Mouse (Mus musculus) retina, adult 2 months (tissue): ENCODE measurements around the gene Lrrc8d.

Experiments
- DNase-seq: peaks from one replicate; pipeline ENCODE4 v3.0.0-alpha.2; 2012; ENCODE audit warnings: low read depth, low spot score

Lrrc8d gene

DNA sequence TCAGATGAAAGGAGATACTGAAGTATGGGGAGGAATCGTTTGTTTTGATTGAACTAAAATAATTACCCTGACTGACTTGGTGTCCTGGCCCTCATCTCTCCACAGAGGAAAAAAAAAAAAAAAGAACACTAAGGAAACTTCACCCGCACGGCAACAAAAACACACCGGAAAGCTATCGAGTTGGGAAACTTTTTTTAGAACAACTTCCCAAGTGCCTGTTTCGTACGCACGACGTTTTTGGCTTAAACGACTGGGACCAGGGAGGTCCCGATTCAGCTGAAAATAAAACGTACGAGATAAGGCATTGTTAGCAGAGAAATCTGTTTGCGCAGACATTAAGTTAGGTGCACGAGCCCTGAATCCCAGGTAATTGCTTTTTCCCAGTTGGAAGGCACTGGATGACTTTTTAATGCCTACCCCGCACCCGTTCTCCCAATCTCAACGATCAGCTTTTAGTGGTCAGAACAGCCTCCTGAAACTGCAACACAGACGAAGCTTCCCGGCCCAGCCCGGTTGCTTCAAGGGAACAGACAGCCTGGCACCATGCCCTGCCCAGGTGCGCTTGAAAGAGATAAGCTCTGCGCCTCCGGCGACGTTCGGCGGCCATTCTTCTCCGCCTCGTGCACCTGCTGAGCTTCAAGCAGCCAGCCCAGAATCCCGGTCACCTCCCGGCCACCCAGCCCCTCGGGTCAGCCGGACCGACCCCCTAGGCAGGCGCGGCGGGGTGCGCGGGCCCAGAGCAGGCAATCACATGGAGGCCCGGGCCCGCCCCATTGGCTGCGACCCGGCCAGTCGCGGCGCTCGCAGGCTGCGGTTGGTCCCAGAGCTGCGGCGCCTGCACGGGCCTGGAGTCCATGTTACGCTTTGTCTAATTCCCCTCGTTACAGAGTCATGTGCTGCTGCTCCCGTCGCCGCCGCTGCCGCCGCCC is at the start of gene Lrrc8d:
Gene Lrrc8d, plus strand, starts transcription at position 829 of the 929 bp plus-strand sequence.
- peak; percentile 65 for DNase-seq

- no peak for DNase-seq
Measured at GRCm38 (mm10) chr5:105650728-105651479, 48.9 kb upstream of the Lrrc8d start.

DNA sequence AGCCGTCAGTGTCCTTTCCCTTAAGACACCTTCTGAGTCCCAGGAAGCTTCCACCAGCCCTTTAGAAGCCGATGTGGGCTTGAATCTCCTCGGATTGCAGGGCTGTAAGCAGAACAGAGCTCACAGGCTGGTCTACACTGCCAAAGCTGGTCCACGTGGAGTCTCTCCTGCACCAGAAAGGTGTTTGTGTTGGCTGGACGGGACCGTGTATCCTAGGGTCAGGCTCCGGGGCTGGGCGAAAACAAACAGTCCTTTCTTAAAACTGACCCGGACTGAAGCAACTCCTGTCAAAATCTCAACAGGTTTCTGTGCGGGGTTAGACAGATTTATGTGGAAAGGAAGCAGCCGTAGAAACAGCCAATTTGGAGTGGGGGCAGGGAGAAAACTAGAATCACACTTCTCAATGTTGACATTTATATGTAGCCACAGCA is 48.2 kb upstream of the Lrrc8d start:
- no peak for DNase-seq

- DNase-seq, result peak; percentile 45
Measured at GRCm38 (mm10) chr5:105654237-105655063, 45.3 kb upstream of the Lrrc8d start.

- no peak for DNase-seq
Measured at GRCm38 (mm10) chr5:105655100-105655734, 44.6 kb upstream of the Lrrc8d start.

- DNase-seq, result no peak
Measured at GRCm38 (mm10) chr5:105661894-105662293, 37.9 kb upstream of the Lrrc8d start.

DNA sequence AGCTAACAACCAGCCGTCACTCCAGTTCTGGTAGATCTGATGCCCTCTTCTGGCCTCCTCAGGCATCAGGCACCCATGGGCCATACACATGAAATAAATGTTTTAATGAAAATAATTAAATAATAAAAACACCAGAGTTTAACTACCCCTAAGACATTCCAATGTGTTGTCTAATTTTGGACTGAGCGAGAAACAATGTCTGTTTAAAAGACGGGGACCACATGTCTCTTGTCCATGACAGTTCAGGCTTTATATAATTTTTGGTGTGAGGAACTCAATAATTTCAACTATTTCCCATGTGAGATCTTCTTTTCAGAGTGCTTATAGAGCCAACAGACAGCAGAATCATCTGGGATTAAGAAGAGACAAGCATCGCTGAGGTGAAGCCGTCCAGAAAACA is 32.8 kb upstream of the Lrrc8d start:
- no peak for DNase-seq

DNA sequence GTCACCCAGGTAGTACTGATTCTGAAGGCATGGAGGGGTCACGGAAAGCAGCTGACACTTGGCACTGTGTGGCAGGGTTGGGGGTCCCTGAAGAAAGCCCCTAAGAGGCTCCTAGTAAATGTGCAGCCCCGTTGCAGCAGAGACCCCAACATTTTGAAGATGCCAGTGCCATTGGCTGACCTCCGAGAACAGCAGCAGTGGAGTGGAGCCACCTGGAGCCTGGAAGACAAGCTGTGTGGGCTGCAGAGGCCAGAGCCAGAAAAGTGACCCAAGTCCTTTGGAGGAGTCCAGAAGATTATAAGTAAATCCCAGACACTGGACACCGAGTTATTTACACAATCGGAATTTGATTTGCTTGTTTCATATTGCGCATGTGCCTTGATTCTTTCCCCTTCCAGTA is 32.4 kb upstream of the Lrrc8d start:
- DNase-seq, result no peak

GRCm38 (mm10) chr5:105669086-105669485 is 30.7 kb upstream of the Lrrc8d start:
- no peak for DNase-seq

- no peak for DNase-seq
Measured at GRCm38 (mm10) chr5:105669508-105670353, 30.0 kb upstream of the Lrrc8d start.

DNA sequence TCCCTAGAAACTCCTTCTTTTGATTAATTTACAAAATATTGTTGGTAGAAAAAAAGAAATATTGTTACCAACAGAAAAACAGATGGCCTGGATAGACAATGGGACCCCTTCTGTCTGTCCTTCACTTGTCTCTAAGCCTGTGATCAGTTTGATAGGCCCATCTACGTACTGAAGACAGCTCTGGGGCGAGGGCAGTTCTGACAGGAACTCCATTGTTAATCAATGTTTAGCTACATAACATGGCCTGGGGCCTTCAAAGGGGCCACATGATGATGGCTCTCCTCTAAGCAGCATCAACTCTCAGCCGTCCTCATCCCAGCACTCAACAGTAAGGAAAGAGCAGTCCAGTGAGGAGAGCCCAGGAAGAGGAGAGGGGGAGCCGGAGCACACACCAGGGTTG is 27.4 kb upstream of the Lrrc8d start:
- DNase-seq, result no peak

- no peak for DNase-seq
Measured at GRCm38 (mm10) chr5:105675511-105675910, 24.3 kb upstream of the Lrrc8d start.

DNA sequence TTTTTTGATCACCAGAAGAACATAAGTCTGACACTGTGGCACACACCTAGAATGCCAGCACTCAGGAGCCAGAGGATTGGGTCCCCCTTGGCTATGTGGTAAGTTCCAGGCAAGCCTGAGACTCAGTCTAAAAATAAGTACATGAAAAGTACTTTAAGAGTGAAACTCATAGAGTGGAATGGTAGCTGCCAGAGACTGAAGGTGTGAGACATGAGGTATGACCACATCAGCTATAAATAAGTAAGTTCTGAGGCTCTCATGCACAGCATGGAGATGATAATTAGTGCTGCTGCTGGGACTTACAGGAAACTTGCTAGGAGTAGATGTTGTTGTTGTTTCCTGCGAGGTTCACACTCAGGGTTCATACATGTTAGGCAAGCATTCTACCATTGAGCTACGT is 22.7 kb upstream of the Lrrc8d start:
- DNase-seq, result no peak

DNA sequence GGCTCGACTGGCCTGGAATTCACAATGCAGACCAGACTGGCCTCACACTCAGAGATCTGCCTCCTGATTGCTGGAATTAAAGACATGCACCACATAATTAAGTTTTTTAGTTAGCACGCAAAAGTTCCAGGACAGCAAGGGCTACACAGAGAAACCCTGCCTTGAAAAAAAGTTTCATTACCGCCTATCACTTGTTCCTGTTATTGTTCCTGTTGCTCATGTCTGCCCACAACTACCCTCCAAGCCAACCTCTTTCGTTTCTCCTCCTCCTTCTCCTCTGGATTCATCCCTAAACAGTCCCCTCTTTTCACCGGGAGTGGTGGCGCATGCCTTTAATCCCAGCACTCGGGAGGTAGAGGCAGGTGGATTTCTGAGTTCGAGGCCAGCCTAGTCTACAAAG is 21.5 kb upstream of the Lrrc8d start:
- DNase-seq, result no peak

DNA sequence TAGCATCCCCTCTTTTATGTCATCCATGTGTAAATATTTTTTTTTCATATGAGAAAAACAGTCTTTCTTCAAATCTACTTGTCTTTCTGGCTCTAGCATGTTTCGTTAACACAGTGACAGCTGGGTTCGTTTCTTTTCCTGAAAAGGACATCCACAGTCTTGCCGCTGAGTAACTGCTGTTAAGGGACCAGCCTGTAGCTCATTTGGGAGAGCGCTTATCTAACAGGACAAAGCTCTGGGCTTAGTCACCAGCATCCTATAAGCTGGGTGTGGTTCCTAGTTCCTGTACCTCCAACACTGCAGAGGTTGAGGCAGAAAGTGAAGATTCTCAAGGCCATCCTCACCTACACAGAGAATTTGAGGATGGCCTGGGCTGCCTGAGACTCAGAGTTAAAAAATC is 20.5 kb upstream of the Lrrc8d start:
- no peak for DNase-seq

GRCm38 (mm10) chr5:105679921-105680843 is 19.6 kb upstream of the Lrrc8d start:
- no peak for DNase-seq

DNA sequence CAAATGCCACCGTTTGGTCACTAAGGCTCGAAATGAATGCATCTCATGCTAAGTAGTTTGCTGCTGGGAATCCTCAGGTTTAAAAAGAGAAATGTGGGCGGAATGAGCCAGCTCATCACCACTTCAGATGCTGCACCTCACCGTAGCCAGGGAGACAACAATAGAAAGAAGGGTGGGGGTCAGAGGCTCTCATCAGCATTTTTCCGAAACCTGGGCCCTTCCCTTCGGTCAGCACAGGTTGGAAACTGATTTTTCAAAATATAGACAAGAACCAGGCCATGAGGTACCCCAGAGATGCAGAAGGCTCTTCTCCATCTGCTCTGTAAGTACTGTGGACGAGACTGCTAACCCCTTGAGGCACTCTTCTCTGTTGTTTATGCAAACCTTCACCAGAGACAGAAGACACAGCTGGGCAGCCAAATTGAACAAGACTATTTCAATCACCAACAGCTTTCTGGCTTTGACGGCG is 17.6 kb upstream of the Lrrc8d start:
- no peak for DNase-seq

GRCm38 (mm10) chr5:105683912-105684350 is 15.8 kb upstream of the Lrrc8d start:
- no peak for DNase-seq
